Mouse (Mus musculus): ENCODE data around the gene Sult6b2.

- 0 out of 2 replicates have a peak, but pooled peaks have one; percentile 16 for TF ChIP-seq CTCF (IDR thresholded peaks at IDR 0.05; ENCODE audit: low read depth, low read length)
- TF ChIP-seq POLR2A (IDR thresholded peaks at IDR 0.05; ENCODE audit: borderline replicate concordance, low read depth, low read length), result no peak
These were observed 26.9 kb upstream of the Sult6b2 start for GRCm38 (mm10) chr6:142831243-142831642.

Measured in bone marrow macrophage, adult 2 months (primary cell).